Mouse (Mus musculus) naive thymus-derived CD4-positive, alpha-beta T cell, adult 2 months (primary cell): ENCODE measurements around the gene Elp4.

Experiments used
- DNase-seq: peaks from one replicate; pipeline ENCODE4 v3.0.0-alpha.2; 2011; ENCODE audit warnings: low read depth

The Elp4 gene

GRCm38 (mm10) chr2:105682011-105682501 lies 222.3 kb downstream of the Elp4 start:
- DNase-seq: no peak

GRCm38 (mm10) chr2:105680999-105681710 lies 223.2 kb downstream of the Elp4 start:
- DNase-seq: no peak

GRCm38 (mm10) chr2:105680146-105680998 lies 224.0 kb downstream of the Elp4 start:
- no peak for DNase-seq

GRCm38 (mm10) chr2:105679331-105679730 lies 225.0 kb downstream of the Elp4 start:
- no peak for DNase-seq

DNA sequence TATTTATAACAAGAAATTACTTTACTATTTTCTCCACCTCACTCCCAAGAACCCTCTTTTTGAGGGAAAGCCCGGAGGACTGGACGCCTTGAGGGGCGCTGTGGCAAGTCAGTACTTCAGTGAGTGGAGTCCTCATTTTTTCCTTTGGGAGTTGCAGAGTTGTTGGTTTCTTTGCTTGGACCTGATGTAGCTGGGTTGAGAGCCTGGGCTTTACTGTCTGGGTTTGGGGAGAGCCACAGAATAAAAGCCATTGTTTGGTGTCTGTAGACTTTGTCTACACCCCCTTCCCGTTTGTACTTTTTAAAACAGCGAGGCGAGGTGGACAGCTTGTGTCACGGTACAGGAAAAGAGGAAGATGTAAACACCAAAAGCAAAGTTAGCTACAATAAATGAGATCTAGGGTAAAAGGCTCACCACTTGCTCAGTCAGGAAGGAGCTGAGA lies 225.5 kb downstream of the Elp4 start:
- DNase-seq: no peak

DNA sequence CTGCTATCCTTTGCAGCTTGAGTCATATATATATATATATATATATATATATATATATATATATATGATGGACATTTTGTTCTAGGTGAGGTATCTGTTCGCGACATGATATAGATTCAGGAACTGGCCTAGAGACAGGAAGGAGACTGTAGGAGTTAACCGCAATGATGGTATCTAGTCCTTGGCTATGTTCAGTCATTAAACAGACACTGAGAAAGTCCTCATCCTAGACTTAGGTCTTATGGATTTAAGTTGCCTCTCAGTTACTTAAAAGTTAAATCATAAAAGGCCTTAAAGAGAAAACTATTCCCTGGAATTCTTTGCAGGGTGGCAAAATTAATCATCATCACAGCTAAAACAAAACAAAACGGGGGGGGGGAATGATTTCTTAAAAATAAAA lies 226.1 kb downstream of the Elp4 start:
- no peak for DNase-seq

DNA sequence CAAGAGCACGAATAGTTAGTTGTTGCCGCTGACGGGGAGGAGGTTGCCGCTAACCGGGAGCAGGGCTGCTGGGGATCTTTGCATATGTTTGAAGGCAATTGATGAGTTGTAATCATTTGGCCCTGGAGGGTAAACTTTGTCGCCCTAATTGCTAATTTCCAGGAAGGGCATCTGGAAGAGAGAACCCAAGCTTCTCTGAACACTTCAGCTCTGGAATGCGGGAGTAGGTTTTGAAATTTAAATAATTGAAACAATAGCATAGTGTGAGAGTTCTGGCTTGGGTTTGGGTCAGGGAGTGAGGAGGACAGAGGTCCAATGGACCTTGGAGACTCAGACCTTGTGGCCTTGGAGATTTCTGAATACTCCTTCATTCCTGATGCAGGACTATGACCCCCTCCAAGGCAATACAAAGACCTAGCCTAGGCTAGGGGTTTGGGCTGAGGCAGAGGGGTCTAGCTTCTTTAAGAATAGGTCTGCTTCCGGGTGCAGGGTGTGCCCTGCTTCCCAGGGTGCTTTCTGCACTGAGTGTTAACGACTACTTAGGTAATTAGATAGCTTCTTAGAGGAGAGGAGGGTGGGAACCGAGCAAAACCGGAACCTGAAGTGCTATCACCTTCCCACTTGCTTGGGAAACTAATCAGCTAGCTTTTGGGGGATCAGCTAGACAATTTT lies 226.8 kb downstream of the Elp4 start:
- DNase-seq: no peak

- no peak for DNase-seq
These were observed 227.4 kb downstream of the Elp4 start for GRCm38 (mm10) chr2:105676909-105677433.

- DNase-seq: no peak
These were observed 228.1 kb downstream of the Elp4 start for GRCm38 (mm10) chr2:105676080-105676908.

- no peak for DNase-seq
These were observed 228.7 kb downstream of the Elp4 start for GRCm38 (mm10) chr2:105675730-105676079.

- DNase-seq: no peak
These were observed 229.3 kb downstream of the Elp4 start for GRCm38 (mm10) chr2:105674875-105675729.

- DNase-seq: no peak
These were observed 230.1 kb downstream of the Elp4 start for GRCm38 (mm10) chr2:105674061-105674874.

DNA sequence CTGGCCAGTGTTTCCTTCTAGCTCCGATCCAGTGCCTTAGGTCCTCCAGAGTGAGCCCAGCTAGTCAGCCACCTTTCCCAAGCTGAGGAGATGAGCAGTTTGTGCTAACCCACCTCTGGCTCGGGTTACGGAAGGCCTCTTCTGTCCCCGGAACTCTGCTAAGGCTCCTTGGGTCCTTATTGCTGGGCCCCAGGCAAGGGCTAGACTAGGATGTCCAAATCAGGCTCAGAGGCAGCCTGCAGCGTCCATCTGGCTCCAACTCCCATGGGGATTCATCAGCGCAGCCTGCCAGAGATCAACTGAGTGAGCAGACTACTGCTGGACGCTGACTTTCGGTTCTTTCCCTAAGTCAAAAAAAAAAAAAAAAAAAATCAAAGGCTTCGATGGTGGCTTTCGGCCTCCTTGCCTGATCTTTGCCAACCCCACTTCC lies 230.7 kb downstream of the Elp4 start:
- no peak for DNase-seq

- DNase-seq: no peak
These were observed 231.3 kb downstream of the Elp4 start for GRCm38 (mm10) chr2:105673054-105673453.

DNA sequence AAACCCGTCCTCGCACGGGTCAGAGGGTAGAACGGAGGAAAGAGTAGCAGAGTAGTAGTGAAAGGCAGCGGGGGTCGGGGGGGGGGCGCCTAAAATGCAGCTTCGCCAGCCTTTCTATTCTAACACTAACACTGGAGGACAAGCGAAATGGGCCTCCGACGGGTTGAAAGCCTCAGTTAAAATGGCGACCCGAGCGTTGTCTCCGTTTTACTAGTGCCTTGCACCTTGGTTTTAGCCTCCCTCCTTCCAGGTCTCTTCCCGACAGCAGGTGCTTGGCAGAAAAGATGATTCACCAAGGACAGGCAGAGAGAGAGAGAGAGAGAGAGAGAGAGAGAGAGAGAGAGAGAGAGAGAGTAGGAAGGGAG lies 231.8 kb downstream of the Elp4 start:
- no peak for DNase-seq

GRCm38 (mm10) chr2:105671798-105672595 lies 232.4 kb downstream of the Elp4 start:
- DNase-seq: no peak

DNA sequence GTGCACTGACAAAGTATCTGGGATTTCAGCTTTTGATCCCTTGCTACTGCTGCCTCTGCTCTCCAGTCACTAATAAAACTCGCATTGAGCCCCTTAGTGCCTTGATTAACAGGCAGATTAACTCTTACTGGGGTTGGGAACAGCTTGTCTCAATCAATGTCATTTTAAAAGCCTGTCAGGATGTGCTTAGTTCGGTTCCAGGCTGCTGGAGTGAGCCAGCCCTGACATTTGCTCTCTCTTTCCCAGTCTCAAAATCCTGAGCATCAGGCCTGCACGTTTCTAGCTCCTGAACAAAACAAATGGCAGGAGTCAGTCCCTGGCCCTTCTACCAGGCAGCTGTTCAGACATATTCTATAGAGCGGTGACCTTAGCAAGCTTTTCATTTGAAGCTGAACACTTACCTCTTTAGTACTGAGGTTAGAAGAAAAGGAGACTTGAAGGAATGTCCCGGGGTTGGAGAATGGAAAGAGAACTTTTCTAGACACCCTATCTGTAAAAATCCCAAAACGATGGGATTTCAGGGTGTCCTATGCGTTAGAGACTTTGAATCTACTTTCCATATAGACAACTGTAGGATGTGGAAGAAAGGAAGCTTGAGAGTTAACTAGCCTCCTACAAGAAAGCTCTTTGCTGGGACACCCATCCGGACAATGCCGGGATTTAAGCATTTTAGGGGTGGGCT lies 233.1 kb downstream of the Elp4 start:
- no peak for DNase-seq

DNA sequence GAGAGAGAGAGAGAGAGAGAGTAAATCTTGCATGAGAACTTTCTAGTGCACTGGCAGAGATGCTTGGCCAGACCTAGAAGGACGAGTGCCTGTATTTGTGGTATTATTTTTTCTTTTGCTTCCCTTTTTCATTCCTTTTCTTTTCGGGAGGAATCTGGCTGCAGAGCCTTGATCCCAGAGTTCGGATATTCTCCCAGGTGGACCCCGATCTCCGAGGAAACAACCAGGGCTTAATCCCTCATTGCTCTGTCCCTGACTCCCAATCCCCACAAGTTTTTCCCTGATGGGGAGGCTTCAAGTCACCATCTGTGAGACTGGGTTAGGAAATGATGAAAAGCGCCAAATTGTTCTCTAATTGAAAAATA lies 233.7 kb downstream of the Elp4 start:
- no peak for DNase-seq
